Mouse (Mus musculus): ENCODE data around the gene Sox10.

DNA sequence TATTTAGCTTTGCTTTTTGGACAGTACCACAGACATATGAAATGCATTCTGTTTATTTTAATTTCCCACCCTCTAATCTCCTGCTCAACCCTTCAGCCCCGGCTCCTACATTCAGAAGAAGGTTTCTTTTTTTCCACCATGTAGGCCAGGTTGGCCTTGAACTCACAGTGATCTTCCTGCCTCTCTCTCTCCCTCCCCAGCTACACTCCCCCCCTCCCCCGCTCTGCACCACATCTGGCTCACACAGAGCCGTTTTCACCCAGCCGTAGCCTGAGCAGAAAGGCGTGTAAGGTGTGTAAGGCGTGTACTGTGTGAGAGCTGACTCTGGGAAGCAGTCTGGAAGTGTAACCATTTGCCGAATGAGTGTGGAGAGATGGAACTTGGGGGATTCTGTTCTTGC is 35.7 kb downstream of the Sox10 start:
- TF ChIP-seq USF1 (IDR thresholded peaks at IDR 0.05; ENCODE audit: low read depth): no peak
- no peak for TF ChIP-seq SRF (IDR thresholded peaks at IDR 0.05; ENCODE audit: control insufficient read depth, insufficient read length, low read depth)
- TF ChIP-seq POLR2A (IDR thresholded peaks at IDR 0.05; ENCODE audit: insufficient read length, low read depth): no peak
- TF ChIP-seq E2F4 (IDR thresholded peaks at IDR 0.05; ENCODE audit: insufficient read depth): no peak
- TF ChIP-seq MAX (IDR thresholded peaks at IDR 0.05; ENCODE audit: low read depth): no peak
- TF ChIP-seq CEBPB (IDR thresholded peaks at IDR 0.05; ENCODE audit: insufficient read depth, poor library complexity, severe bottlenecking): no peak
- TF ChIP-seq MYOG (IDR thresholded peaks at IDR 0.05; ENCODE audit: control insufficient read depth in 1 of 3, insufficient read depth in 1 of 3, insufficient read length in 2 of 3, low read depth in 2 of 3): no peak

Data from myocyte (in vitro differentiated cells).